Mouse (Mus musculus) MEL (cell line): ENCODE results near the gene Nucb1.

Experiments
- KAT2A ChIP-seq: conservative IDR thresholded peaks from 2 replicates; pipeline ENCODE4 v1.6.1; 2012; ENCODE audit warnings: low read depth, low read length, improper control_type of control experiment, inconsistent platforms
- POLR2AphosphoS5 ChIP-seq: IDR thresholded peaks from 2 replicates; pipeline ENCODE4 v1.6.1; 2012; ENCODE audit warnings: low read depth, borderline replicate concordance, mild to moderate bottlenecking, inconsistent platforms, low read length, moderate library complexity, mixed read lengths
- TCF12 ChIP-seq: IDR thresholded peaks from 2 replicates; pipeline ENCODE4 v1.6.1; 2014; ENCODE audit warnings: low read depth, mild to moderate bottlenecking, inconsistent platforms, low read length, improper control_type of control experiment, moderate library complexity

DNA sequence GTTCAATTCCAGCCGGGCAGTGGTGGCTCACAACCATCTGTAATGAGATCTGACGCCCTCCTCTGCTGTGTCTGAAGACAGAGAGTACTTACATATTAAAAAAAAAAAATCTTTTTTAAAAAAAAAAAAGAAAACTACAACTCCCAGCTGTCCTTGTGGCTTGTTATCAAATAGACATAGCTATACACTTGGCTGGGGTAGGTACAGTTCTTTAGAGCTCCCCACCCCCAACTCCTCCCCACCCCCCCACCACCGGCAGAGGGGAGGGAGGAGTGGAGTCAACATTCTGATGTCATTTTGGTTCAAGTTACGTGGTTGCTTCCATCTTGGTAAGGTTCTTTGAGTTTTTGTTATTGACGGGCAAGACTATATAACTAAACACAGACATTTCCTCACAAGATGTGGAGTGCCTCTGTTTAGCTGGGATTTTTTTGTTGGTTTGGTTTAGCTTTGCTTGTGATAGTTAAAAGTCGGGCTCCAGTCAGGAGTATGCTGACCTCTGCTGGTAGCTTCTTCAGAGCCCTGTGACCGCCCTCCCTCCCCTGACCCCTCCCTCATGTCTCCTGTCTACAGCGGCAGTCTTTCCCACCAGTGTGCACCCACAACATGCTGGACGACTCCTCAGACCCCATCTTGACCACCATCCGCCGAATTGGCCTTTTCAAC lies 62.7 kb downstream of the Nucb1 start:
- TF ChIP-seq KAT2A (no peak), POLR2AphosphoS5 (no peak), TCF12 (no peak)
